Mouse (Mus musculus) liver, adult 2 months (tissue): ENCODE data around the gene Blmh. TPM values are rescaled to one million over a fixed set of nuclear protein-coding genes. Genes with fewer than 3 reads are reported as not detected.
A peak's percentile ranks its signal among the peaks of the same experiment; 100 is the strongest.

Experiments
- DNase-seq: peaks from one replicate; pipeline ENCODE4 v3.0.0-alpha.2; 2011; ENCODE audit warnings: low read depth, low spot score; ENCODE audit errors: extremely low read depth
- H3K27ac ChIP-seq: fragments of 200-500 bp; replicated peaks from 2 replicates; pipeline ENCODE4 v1.5.1; 2012; ENCODE audit warnings: low read depth, mild to moderate bottlenecking, control low read depth, inconsistent platforms, low read length; ENCODE audit not compliant: insufficient read depth
- H3K27me3 ChIP-seq: fragments of 200-500 bp; 2 replicates; pipeline ENCODE4 v1.6.1; 2012; ENCODE audit warnings: mild to moderate bottlenecking, moderate library complexity, low read length, inconsistent platforms; ENCODE audit not compliant: control insufficient read depth, insufficient read depth
- H3K36me3 ChIP-seq: fragments of 200-500 bp; 2 replicates; pipeline ENCODE4 v1.6.1; 2012; ENCODE audit warnings: low read length, inconsistent platforms; ENCODE audit not compliant: control insufficient read depth, insufficient read depth
- H3K4me1 ChIP-seq: fragments of 200-500 bp; 2 replicates; pipeline ENCODE4 v1.6.1; 2011; ENCODE audit warnings: low read length; ENCODE audit not compliant: control insufficient read depth, insufficient read depth
- H3K4me3 ChIP-seq: fragments of 200-500 bp; 2 replicates; pipeline ENCODE4 v1.5.1; 2011; ENCODE audit warnings: low read depth, mild to moderate bottlenecking, control low read depth, low read length, moderate library complexity; ENCODE audit not compliant: insufficient read depth
- H3K79me2 ChIP-seq: fragments of 200-500 bp; 2 replicates; pipeline ENCODE4 v1.6.1; 2012; ENCODE audit warnings: inconsistent platforms, mild to moderate bottlenecking, low read length, moderate library complexity; ENCODE audit not compliant: control insufficient read depth, insufficient read depth
- H3K9ac ChIP-seq: fragments of 200-500 bp; 2 replicates; pipeline ENCODE4 v1.6.1; 2012; ENCODE audit warnings: low read depth, mild to moderate bottlenecking, control low read depth, inconsistent platforms, low read length
- CTCF ChIP-seq: fragments of 200-500 bp; IDR thresholded peaks from 2 replicates; pipeline ENCODE4 v1.5.1; 2011; ENCODE audit warnings: low read depth, low read length, control low read depth
- POLR2A ChIP-seq: fragments of 200-500 bp; IDR thresholded peaks from 2 replicates; pipeline ENCODE4 v1.6.1; 2011; ENCODE audit warnings: low read length, control low read depth; ENCODE audit not compliant: insufficient read depth; ENCODE audit errors: extremely low read depth
- WGBS: fragments of 180-500 bp; shearing (Covaris S2); methylation state at CpG from one replicate; pipeline ENCODE4 v1.1.7; 2018; 5-methylcytosine and 5-hydroxymethylcytosine counted together
- polyA plus RNA-seq: library from polyadenylated mRNA; depleted of rRNA; stranded (reverse); fragments of >200 nt; gene quantifications from 2 replicates; pipeline ENCODE4 v1.2.3, GENCODE M21; 2012; rRNA removed
- total RNA-seq: library from RNA; depleted of rRNA; stranded (reverse); fragments of >200 nt; gene quantifications from 2 replicates; pipeline ENCODE4 v1.2.3, GENCODE M21; 2014; rRNA removed

Gene Blmh
- total and polyA plus RNA-seq, 2 experiments: 8.6 to 45.8 TPM

DNA sequence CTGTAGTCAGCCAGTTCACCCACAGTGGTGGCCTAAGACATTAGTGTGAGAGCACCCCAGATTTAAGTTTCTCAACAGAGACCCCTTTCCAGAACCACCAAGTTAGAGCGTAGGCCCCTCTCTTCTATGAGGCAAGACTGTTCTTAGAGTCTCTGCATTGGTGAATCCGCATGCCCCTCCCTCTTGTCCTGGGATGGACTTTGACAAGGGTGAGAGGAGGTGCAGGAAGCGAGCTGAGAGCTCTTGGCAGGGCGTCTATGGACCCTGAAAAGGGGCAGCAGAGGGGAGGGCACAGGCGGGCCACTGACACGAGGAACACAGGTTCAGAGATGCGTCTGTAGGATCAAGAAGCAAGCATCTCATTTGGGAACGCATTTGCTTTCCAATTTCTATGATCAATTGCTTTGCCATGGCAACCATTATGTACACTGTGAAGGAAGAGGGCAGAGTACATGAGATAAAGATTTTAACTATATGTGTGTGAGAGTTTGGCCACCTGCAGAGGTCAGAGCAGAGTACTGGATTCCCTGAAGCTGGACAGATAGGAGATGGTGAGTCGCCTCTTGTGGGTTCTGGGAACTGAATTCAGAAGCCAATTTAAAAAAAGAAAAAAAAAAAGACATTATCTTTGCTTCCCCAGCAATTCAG lies 97.3 kb downstream of the Blmh start:
- 22% methylated on average over 9 of the region's 9 CpGs for WGBS
- peaks cover 6% of the 10 kb centered on the region; the same call in 1 of the 2 replicates for H3K4me1 ChIP-seq
- TF ChIP-seq POLR2A (no peak), CTCF (no peak)
- H3K79me2 ChIP-seq: no peaks in the 10 kb centered on the region
- DNase-seq: peak; percentile 89
- no peaks in the 10 kb centered on the region for H3K36me3 ChIP-seq
- H3K27ac ChIP-seq: peak overlapping the region; percentile 55
- H3K27me3 ChIP-seq: no peaks in the 10 kb centered on the region
- no peak overlapping the region for H3K9ac ChIP-seq
- H3K4me3 ChIP-seq: no peak overlapping the region

DNA sequence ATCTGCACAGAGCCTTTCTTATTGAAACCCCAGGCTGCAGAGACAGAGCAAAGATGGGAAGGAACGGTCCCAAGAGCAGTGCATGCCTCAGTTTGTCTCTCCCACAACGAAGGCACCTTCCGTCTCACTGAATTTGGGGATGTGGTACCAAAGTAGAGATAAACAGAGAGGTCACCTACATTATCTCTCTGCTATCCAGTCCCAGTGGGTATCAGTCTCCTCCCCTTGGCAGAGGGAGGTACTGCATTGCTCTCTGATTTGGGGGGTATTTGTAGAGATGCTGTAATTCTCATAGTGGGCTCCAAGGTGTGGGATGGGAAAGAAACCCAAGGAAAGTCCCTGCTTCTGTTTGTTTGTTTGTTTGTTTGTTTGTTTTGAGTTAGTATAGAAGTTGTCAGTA lies 102.0 kb downstream of the Blmh start:
- H3K4me1 ChIP-seq: peaks cover 10% of the 10 kb centered on the region; the same call in 1 of the 2 replicates
- no peaks in the 10 kb centered on the region for H3K79me2 ChIP-seq
- WGBS: 79% methylated on average over 3 of the region's 3 CpGs
- H3K36me3 ChIP-seq: no peaks in the 10 kb centered on the region
- H3K27ac ChIP-seq: no peak overlapping the region
- no peak for DNase-seq
- no peaks in the 10 kb centered on the region for H3K27me3 ChIP-seq
- H3K4me3 ChIP-seq: no peak overlapping the region
- no peak for TF ChIP-seq POLR2A
- 0 out of 2 replicates have a peak, but pooled peaks have one; percentile 4 for TF ChIP-seq CTCF
- no peak overlapping the region for H3K9ac ChIP-seq

DNA sequence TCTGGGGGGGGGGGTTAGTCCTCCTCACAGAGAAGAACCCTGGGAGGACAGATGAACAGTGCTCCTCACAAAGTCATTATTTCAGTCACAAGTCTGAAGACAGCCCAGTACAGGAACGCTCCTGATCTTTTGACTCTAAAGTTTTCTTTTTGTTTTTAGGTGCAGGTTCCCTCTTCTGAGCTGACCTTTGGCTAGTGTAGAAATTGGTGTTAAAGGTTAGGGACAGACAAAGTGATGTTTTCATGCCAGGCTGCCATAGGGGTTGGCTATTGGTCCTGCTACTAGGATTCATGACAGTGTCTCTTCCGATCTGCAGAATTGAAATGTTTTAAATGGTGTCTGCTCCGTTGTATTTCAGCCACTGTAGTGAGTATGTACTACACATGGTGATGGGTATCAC lies 103.5 kb downstream of the Blmh start:
- DNase-seq: peak; percentile 87
- Histone ChIP-seq H3K79me2 (no peaks in the 10 kb centered on the region), H3K4me1 (peaks cover 6% of the 10 kb centered on the region; the same call in 1 of the 2 replicates), H3K4me3 (no peak overlapping the region), H3K27me3 (no peaks in the 10 kb centered on the region), H3K27ac (peak overlapping the region; percentile 58), H3K36me3 (no peaks in the 10 kb centered on the region), H3K9ac (no peak overlapping the region)
- whole genome bisulfite sequencing: 42% methylated on average over 3 of the region's 3 CpGs
- TF ChIP-seq CTCF: no peak
- TF ChIP-seq POLR2A: no peak

DNA sequence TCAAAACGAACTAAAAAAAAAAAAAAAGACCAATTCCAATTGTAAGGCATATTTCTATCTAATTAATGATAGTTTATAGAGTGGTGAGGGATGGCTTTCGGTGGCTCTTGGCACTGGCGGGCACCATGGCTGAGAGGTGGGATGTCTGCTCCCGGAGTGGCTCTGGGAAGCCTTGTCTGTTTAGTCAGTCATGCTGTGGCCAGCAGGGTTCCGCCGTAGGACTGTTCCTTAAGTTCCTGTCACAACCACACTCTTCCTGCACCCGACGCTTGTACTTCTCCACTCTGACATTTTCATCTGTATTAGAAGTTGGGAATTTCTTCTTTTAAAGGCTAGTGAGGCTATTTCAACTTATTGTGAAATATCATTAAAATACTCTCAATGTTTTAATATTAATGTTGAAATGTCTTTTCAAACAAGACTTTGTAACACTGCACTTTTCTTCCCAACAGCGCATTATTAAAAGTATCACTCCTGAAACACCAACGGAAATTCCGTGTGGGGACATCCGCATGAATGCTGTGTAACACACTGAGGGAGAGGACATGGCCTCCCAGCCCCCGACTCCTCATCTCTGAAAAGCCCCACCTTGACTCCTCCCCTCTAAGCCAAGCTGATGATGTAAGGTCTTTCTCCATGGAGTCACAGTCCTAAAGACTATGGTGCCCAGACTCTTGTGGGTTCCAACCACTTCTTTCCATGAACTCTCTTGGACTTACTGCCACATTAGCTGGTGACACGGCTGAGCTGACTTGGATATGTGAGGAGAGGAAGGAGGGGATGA lies 106.7 kb downstream of the Blmh start:
- TF ChIP-seq CTCF: no peak
- TF ChIP-seq POLR2A: no peak
- no peaks in the 10 kb centered on the region for H3K27me3 ChIP-seq
- 85% methylated on average over 14 of the region's 14 CpGs for WGBS

More for the DNA sequence above, 106.7 kb downstream of the Blmh start:
- no peak overlapping the region for H3K4me3 ChIP-seq
- DNase-seq: no peak
- no peak overlapping the region for H3K9ac ChIP-seq
- H3K36me3 ChIP-seq: no peaks in the 10 kb centered on the region
- no peaks in the 10 kb centered on the region for H3K79me2 ChIP-seq
- H3K4me1 ChIP-seq: peaks cover 6% of the 10 kb centered on the region; the same call in 1 of the 2 replicates
- H3K27ac ChIP-seq: no peak overlapping the region

Other genes with a start within 250 kb of the Blmh start
- 0.13 and 0.18 TPM in 2 replicates for gene Trarg1, start 245.0 kb upstream of the Blmh start, total RNA-seq
- 0.09 and 0.10 TPM in 2 replicates for gene Trarg1, start 245.0 kb upstream of the Blmh start, polyA plus RNA-seq
- 18.9 and 20.1 TPM in 2 replicates for gene Gosr1, start 161.2 kb upstream of the Blmh start, total RNA-seq
- 13.7 and 14.9 TPM in 2 replicates for gene Gosr1, start 161.2 kb upstream of the Blmh start, polyA plus RNA-seq
- gene Cpd, start 77.8 kb upstream of the Blmh start, total RNA-seq: 17.0 and 22.6 TPM in 2 replicates
- gene Cpd, start 77.8 kb upstream of the Blmh start, polyA plus RNA-seq: 4.8 and 5.0 TPM in 2 replicates
- gene Tmigd1, start 22.6 kb upstream of the Blmh start, total RNA-seq: not detected in 2 replicates
- not detected in 2 replicates for gene Tmigd1, start 22.6 kb upstream of the Blmh start, polyA plus RNA-seq
- gene Slc6a4, start 73.8 kb downstream of the Blmh start, total RNA-seq: 0.20 and 0.37 TPM in 2 replicates
- gene Slc6a4, start 73.8 kb downstream of the Blmh start, polyA plus RNA-seq: 0.13 and 0.26 TPM in 2 replicates
- gene Nsrp1, start 153.6 kb downstream of the Blmh start, total RNA-seq: 2.2 and 3.7 TPM in 2 replicates
- gene Nsrp1, start 153.6 kb downstream of the Blmh start, polyA plus RNA-seq: 0.65 and 0.75 TPM in 2 replicates